Mouse (Mus musculus): ENCODE data around the gene Cfap77.

Gene Cfap77

GRCm38 (mm10) chr2:28897340-28897899 lies 157.4 kb downstream of the Cfap77 start:
- no peak for DNase-seq

GRCm38 (mm10) chr2:28895876-28896275 lies 159.0 kb downstream of the Cfap77 start:
- DNase-seq: no peak

GRCm38 (mm10) chr2:28893526-28893925 lies 161.3 kb downstream of the Cfap77 start:
- no peak for DNase-seq

GRCm38 (mm10) chr2:28892796-28893195 lies 162.1 kb downstream of the Cfap77 start:
- no peak for DNase-seq

GRCm38 (mm10) chr2:28884914-28885313 lies 170.0 kb downstream of the Cfap77 start:
- DNase-seq: no peak

- DNase-seq: peak; percentile 5
These were observed 171.9 kb downstream of the Cfap77 start for GRCm38 (mm10) chr2:28882826-28883485.

- DNase-seq: no peak
These were observed 172.8 kb downstream of the Cfap77 start for GRCm38 (mm10) chr2:28882047-28882446.

- DNase-seq: peak; percentile 14
These were observed 173.6 kb downstream of the Cfap77 start for GRCm38 (mm10) chr2:28881275-28881674.

All from kidney, postnatal 14 days (tissue).